Mouse (Mus musculus): ENCODE measurements at regions not wholly inside any gene's neighbourhood (a gene's known extent, or its start where the extent isn't known, plus 50 kb on each side); places are given as distances from the start of the nearest gene placed in this dataset.

DNA sequence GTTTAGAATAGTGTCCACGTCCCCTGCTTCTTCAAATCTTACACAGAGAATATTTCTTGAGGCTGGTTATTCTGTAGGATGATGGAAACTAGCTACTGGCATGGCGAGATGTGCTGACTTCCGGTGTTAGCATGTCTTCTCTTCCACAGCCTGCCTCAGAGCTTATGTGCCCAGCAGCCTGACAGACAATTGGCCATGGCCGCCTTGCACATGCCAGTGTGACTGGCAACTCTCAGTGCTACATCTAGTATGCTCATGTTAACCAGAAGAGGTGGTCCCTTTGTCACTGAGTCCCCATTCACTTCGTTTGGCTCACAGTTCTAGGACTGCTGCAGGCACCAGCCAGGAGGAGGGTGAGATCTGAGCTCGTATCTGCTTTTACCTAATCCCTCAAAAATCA is 367.0 kb upstream of the Npvf start:
- H3K4me1 ChIP-seq (ENCODE audit: control insufficient read depth, insufficient read depth, low read length): no peaks in the 10 kb centered on the region
- no peak overlapping the region for H3K27ac ChIP-seq (ENCODE audit: control insufficient read depth, insufficient read depth, low read depth, low read length, poor library complexity)
- TF ChIP-seq CTCF (IDR thresholded peaks at IDR 0.05; ENCODE audit: control insufficient read depth, insufficient read depth, low read length) (no peak), POLR2A (IDR thresholded peaks at IDR 0.05; ENCODE audit: borderline replicate concordance, control insufficient read depth, low read depth, low read length) (no peak)
- 77% methylated on average over 6 of the region's 6 CpGs for WGBS
- H3K4me3 ChIP-seq (replicated peaks; ENCODE audit: control insufficient read depth, low read depth, low read length): no peak overlapping the region

DNA sequence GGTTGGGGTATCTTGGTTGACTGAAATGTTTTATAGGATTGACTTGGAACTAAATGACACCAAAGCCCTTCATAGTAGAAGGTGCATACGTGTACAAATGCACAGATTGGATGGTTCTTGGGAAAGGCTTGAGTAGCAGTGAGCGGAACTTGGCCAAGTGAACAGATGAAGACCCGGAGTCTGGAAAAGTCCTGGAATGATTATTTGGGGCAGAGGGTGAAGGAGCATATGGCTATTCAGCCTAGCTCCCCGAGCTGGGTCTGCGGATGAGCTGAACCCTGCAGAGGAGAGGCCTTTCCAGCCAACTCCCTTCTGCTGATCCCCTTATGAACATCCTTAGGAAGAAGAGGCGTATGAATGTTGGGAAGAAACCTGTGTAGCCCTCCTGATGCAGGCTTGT is 369.1 kb upstream of the Npvf start:
- Histone ChIP-seq H3K27ac (ENCODE audit: control insufficient read depth, insufficient read depth, low read depth, low read length, poor library complexity) (no peak overlapping the region), H3K4me3 (replicated peaks; ENCODE audit: control insufficient read depth, low read depth, low read length) (no peak overlapping the region), H3K4me1 (ENCODE audit: control insufficient read depth, insufficient read depth, low read length) (no peaks in the 10 kb centered on the region)
- TF ChIP-seq CTCF (IDR thresholded peaks at IDR 0.05; ENCODE audit: control insufficient read depth, insufficient read depth, low read length) (no peak), POLR2A (IDR thresholded peaks at IDR 0.05; ENCODE audit: borderline replicate concordance, control insufficient read depth, low read depth, low read length) (no peak)
- 79% methylated on average over 6 of the region's 6 CpGs for WGBS

DNA sequence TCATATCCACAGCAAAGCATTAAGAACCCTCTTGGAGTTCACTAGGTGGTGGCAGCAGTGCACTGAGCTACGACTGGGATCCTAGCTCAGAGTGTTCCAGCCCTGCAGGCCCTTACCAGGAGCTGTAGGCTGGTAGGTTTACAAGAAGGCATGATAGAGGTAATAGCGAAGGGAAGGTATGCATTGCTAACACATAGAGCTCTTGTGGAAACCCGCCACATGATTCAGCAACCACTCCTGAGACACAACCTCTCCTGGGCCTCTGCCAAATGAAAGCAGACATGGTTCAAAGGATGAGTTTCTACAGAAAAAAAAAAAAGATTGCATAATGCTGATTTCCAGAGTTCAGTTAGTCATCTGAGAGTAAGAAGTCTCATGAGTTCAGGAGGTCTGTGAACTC is 370.5 kb upstream of the Npvf start:
- no peak for TF ChIP-seq CTCF (IDR thresholded peaks at IDR 0.05; ENCODE audit: control insufficient read depth, insufficient read depth, low read length)
- TF ChIP-seq POLR2A (IDR thresholded peaks at IDR 0.05; ENCODE audit: borderline replicate concordance, control insufficient read depth, low read depth, low read length): no peak

DNA sequence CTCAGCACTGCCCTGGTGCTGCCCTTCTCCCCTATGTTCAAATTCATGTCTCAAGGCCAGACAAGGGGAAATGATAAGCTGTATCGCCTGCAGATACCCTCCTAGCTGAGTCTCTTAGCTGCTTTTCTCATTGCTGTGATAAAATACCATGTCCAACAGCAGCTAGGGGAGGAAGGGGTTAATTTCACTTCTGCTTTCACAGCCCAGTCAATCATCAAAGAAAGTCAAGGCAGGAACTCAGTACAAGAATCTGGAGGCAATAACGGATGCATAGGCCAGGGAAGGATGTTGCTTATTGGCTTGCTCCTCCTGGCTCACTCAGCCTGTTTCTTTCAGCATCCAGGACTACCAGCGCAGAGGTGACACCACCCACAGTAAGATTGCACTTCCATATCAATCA is 371.2 kb upstream of the Npvf start:
- no peak for TF ChIP-seq CTCF (IDR thresholded peaks at IDR 0.05; ENCODE audit: control insufficient read depth, insufficient read depth, low read length)
- TF ChIP-seq POLR2A (IDR thresholded peaks at IDR 0.05; ENCODE audit: borderline replicate concordance, control insufficient read depth, low read depth, low read length): no peak
- WGBS: 31% methylated on average over 3 of the region's 3 CpGs
- no peak overlapping the region for H3K4me3 ChIP-seq (replicated peaks; ENCODE audit: control insufficient read depth, low read depth, low read length)
- no peaks in the 10 kb centered on the region for H3K4me1 ChIP-seq (ENCODE audit: control insufficient read depth, insufficient read depth, low read length)
- H3K27ac ChIP-seq (ENCODE audit: control insufficient read depth, insufficient read depth, low read depth, low read length, poor library complexity): no peak overlapping the region

More for the DNA sequence above, 370.5 kb upstream of the Npvf start:
- Histone ChIP-seq H3K4me1 (ENCODE audit: control insufficient read depth, insufficient read depth, low read length) (no peaks in the 10 kb centered on the region), H3K27ac (ENCODE audit: control insufficient read depth, insufficient read depth, low read depth, low read length, poor library complexity) (no peak overlapping the region), H3K4me3 (replicated peaks; ENCODE audit: control insufficient read depth, low read depth, low read length) (no peak overlapping the region)
- 52% methylated on average over 3 of the region's 3 CpGs for WGBS

DNA sequence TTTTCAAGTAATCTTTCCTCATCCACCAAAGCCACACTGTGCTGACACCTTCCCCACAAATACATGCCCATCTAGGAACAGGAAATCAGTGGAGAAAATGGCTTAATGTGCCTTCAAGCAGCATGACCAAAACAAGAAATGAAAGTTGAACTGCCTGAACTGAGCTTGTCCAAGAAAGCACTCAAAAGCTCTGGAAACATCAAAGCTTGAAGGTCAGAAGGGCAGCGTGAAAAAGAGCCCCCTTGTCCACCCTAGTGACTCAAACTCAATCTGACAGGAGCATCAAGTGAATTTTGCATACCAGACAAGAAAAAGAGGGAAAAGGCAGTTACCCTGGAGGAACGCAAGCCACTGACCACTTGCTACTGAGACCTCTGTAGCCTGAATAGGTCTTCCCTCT is 373.1 kb upstream of the Npvf start:
- no peak for TF ChIP-seq CTCF (IDR thresholded peaks at IDR 0.05; ENCODE audit: control insufficient read depth, insufficient read depth, low read length)
- no peak for TF ChIP-seq POLR2A (IDR thresholded peaks at IDR 0.05; ENCODE audit: borderline replicate concordance, control insufficient read depth, low read depth, low read length)

DNA sequence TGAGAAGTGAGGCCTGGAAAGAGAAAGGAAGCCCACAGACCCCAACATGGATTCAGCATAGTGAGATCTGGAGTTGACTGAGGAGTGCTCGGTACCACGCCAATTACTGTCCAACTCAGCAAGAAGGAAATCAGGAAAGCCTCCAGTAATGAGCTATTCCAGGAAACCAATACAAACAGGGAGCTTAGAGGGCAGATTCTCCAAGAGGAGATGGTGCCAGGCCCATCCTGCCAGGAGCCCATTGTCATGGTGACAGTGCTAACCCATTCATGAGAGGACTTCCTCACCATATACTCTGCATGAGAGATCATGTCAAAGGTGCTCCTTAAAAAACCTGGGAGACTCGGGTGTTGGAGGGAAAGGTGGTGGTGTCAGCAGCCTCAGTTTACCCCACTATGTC is 375.3 kb upstream of the Npvf start:
- no peak overlapping the region for H3K27ac ChIP-seq (ENCODE audit: control insufficient read depth, insufficient read depth, low read depth, low read length, poor library complexity)
- 73% methylated on average over 3 of the region's 3 CpGs for WGBS
- H3K4me1 ChIP-seq (ENCODE audit: control insufficient read depth, insufficient read depth, low read length): no peaks in the 10 kb centered on the region
- H3K4me3 ChIP-seq (replicated peaks; ENCODE audit: control insufficient read depth, low read depth, low read length): no peak overlapping the region
- TF ChIP-seq POLR2A (IDR thresholded peaks at IDR 0.05; ENCODE audit: borderline replicate concordance, control insufficient read depth, low read depth, low read length) (no peak), CTCF (IDR thresholded peaks at IDR 0.05; ENCODE audit: control insufficient read depth, insufficient read depth, low read length) (no peak)

More for the DNA sequence above, 373.1 kb upstream of the Npvf start:
- Histone ChIP-seq H3K4me1 (ENCODE audit: control insufficient read depth, insufficient read depth, low read length) (no peaks in the 10 kb centered on the region), H3K4me3 (replicated peaks; ENCODE audit: control insufficient read depth, low read depth, low read length) (no peak overlapping the region), H3K27ac (ENCODE audit: control insufficient read depth, insufficient read depth, low read depth, low read length, poor library complexity) (no peak overlapping the region)
- 78% methylated on average over 2 of the region's 2 CpGs for whole genome bisulfite sequencing

DNA sequence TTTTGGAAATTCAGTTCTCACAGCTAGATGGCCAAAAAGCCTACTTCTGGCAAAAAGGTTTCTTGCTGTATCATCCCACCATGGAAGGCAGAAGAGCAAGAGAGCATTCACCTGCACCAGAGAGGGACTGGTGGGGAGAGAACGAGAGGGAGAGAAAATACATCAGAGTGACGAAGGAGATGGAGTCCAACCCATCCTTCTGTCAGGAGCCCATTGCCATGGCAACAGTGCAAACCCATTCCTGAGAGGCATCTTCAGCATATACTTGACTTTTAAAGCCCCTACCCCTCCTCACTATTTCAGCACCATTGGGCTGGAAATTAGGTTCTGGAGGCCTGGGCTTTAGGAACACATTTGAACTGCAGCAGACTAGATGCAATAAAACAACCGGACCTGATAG is 375.7 kb upstream of the Npvf start:
- H3K4me1 ChIP-seq (ENCODE audit: control insufficient read depth, insufficient read depth, low read length): no peaks in the 10 kb centered on the region
- H3K27ac ChIP-seq (ENCODE audit: control insufficient read depth, insufficient read depth, low read depth, low read length, poor library complexity): no peak overlapping the region
- WGBS: 83% methylated on average over 3 of the region's 3 CpGs
- H3K4me3 ChIP-seq (replicated peaks; ENCODE audit: control insufficient read depth, low read depth, low read length): no peak overlapping the region
- no peak for TF ChIP-seq CTCF (IDR thresholded peaks at IDR 0.05; ENCODE audit: control insufficient read depth, insufficient read depth, low read length)
- TF ChIP-seq POLR2A (IDR thresholded peaks at IDR 0.05; ENCODE audit: borderline replicate concordance, control insufficient read depth, low read depth, low read length): no peak

DNA sequence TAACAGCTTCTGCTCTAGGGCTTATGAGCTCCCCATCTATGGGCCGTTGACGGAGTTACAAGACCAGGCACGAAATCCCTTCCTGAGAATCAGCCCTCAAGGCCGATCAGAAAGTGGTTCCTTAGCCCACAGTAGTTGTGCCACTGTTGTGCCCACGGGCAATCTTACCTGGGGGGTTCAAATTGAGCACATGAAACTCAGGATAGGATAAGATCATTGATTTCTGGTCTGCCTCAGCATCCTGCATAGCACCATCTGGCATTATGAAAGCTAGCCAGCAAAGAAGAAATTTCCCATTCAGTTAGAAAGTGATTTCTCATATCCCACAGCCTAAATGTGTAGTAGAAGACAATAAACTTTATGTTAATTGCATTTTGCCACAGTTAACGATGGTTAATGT is 379.6 kb upstream of the Npvf start:
- no peak for TF ChIP-seq POLR2A (IDR thresholded peaks at IDR 0.05; ENCODE audit: borderline replicate concordance, control insufficient read depth, low read depth, low read length)
- no peak for TF ChIP-seq CTCF (IDR thresholded peaks at IDR 0.05; ENCODE audit: control insufficient read depth, insufficient read depth, low read length)
- no peaks in the 10 kb centered on the region for H3K4me1 ChIP-seq (ENCODE audit: control insufficient read depth, insufficient read depth, low read length)
- 75% methylated on average over 6 of the region's 6 CpGs for WGBS
- H3K27ac ChIP-seq (ENCODE audit: control insufficient read depth, insufficient read depth, low read depth, low read length, poor library complexity): no peak overlapping the region
- no peak overlapping the region for H3K4me3 ChIP-seq (replicated peaks; ENCODE audit: control insufficient read depth, low read depth, low read length)

DNA sequence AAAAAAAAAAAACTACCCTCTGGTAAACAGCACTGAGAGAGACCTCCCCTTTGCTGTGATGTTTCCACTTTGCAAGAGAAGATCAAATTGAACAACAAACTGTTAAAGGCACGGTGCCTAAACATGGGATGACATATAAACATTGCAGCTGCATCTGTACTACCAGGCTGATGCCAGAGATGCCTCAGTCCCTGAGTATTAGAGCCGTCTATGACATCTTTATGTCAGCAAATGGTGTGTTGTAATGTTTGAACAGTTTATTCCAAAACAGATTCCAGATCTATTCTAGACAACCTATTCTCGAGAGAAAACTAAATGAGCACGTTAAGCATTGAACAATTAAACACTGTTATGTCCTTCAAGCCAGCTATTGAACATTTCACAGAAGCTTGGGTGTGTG is 381.8 kb upstream of the Npvf start:
- TF ChIP-seq CTCF (IDR thresholded peaks at IDR 0.05; ENCODE audit: control insufficient read depth, insufficient read depth, low read length): no peak
- Histone ChIP-seq H3K27ac (ENCODE audit: control insufficient read depth, insufficient read depth, low read depth, low read length, poor library complexity) (no peak overlapping the region), H3K4me3 (replicated peaks; ENCODE audit: control insufficient read depth, low read depth, low read length) (no peak overlapping the region), H3K4me1 (ENCODE audit: control insufficient read depth, insufficient read depth, low read length) (no peaks in the 10 kb centered on the region)
- 72% methylated on average over 4 of the region's 4 CpGs for WGBS

Measured in bone marrow, adult 2 months (tissue).